Mouse (Mus musculus): Measurements from ENCODE around the gene Dlg5. TPM values are rescaled to one million over a fixed set of nuclear protein-coding genes. Genes with fewer than 3 reads are reported as not detected.
A peak's percentile ranks its signal among the peaks of the same experiment; 100 is the strongest.

The Dlg5 gene
- polyA plus RNA-seq (2015; fragmentation: Nextera tagmentation; extraction: Ambion mirVana): 18.4 and 21.0 TPM in 2 replicates

DNA sequence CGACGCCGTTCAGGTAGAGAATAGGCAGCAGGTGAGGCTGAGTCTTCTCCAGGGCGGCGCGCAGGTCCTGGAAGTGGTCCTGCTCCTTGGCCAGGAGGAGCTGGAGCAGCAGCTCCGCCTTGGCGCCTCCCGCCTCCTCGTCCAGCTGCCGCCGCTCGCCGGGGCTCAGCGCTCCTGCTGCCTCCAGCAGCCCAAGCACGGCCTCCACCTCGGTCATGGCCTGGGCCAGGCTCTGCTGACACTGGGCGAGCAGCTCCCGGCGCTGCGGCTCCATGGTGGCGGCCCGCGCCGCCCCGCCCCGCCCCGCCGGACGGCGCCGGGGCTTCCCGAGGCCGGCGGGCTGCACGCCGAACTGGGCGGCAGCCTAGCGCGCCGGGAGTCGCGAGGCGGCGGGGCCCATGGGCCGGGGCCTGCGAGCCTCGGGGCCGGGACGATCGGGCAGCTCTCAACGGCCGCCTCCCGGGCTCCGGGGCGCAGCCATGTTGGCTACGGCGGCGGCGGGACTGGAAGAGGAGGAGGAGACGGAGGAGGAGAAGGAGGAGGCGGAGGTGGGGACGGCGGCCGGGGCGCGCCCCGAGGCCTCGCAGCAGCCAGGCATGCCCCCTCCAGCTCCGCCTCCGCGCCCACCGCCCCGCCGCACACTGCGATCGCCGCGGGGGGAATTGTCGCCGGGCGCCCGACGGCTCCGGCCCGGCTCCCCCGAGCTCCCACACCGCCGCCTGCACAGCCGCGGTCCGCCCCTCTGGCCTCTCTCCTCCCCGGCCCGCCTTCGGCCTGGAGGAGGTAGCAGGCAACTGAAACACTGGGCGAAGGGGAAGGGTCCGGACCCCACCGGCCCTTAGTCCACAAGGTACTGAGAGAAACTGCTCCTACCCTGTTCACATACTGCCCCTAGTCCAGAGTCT, at the start of gene Dlg5:
TSS of gene Dlg5 (minus strand) at position 744 of the 905 bp plus-strand sequence.
- no peaks in the 10 kb centered on the region for H3K9me3 ChIP-seq (ENCODE audit: control insufficient read depth, low read length)
- H3K4me2 ChIP-seq (ENCODE audit: low read length): peak within 1 kb of the TSS; percentile 68
- ATAC-seq: peak; percentile 87
- H3K27me3 ChIP-seq (replicated peaks; ENCODE audit: control insufficient read depth, insufficient read depth, low read length): no peaks in the 10 kb centered on the region
- H3K27ac ChIP-seq (ENCODE audit: low read depth, low read length): peak within 1 kb of the TSS; percentile 97
- peaks cover 16% of the 10 kb centered on the region for H3K4me1 ChIP-seq (ENCODE audit: control insufficient read depth, insufficient read depth, low read depth, low read length)
- H3K36me3 ChIP-seq (ENCODE audit: control insufficient read depth, insufficient read depth, low read length): no peaks in the 10 kb centered on the region
- peak within 1 kb of the TSS; percentile 68 for H3K4me3 ChIP-seq (ENCODE audit: low read length)
- peak within 1 kb of the TSS; percentile 96 for H3K9ac ChIP-seq (ENCODE audit: low read depth, low read length)
- 0% methylated on average over 57 of the region's 98 CpGs for WGBS

DNA sequence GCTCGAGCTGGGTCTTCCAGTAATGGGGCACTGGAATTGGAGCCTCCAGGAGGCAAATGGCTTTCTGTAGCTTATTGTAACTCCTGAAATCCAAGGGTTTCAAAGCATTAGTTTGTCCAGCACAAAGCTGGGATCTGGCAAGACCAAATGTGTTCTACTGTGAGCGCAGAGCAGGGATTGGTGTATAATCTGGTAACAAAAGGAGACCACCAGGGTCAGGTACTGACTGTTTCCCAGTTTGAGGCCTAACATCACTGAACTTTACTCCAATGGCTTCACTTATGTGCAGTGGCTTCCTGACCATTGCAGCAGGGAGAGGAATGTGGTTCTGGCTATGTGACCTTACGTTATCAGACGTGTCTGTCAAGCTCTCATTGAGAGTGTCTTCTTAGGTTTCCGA, 47.9 kb upstream of the Dlg5 start:
- no peak overlapping the region for H3K4me3 ChIP-seq (ENCODE audit: low read length)
- no peaks in the 10 kb centered on the region for H3K36me3 ChIP-seq (ENCODE audit: control insufficient read depth, insufficient read depth, low read length)
- H3K4me1 ChIP-seq (ENCODE audit: control insufficient read depth, insufficient read depth, low read depth, low read length): no peaks in the 10 kb centered on the region
- no peak overlapping the region for H3K27ac ChIP-seq (ENCODE audit: low read depth, low read length)
- H3K4me2 ChIP-seq (ENCODE audit: low read length): no peak overlapping the region
- H3K9ac ChIP-seq (ENCODE audit: low read depth, low read length): no peak overlapping the region
- 86% methylated on average over 5 of the region's 5 CpGs for WGBS
- no peaks in the 10 kb centered on the region for H3K27me3 ChIP-seq (replicated peaks; ENCODE audit: control insufficient read depth, insufficient read depth, low read length)
- no peak for ATAC-seq
- no peaks in the 10 kb centered on the region for H3K9me3 ChIP-seq (ENCODE audit: control insufficient read depth, low read length)

GRCm38 (mm10) chr14:24292914-24293313, 47.2 kb upstream of the Dlg5 start, which contains the start of gene E330034G19Rik:
E330034G19Rik (plus strand) TSS chr14:24293214.
- Histone ChIP-seq H3K36me3 (ENCODE audit: control insufficient read depth, insufficient read depth, low read length) (no peaks in the 10 kb centered on the region), H3K4me1 (ENCODE audit: control insufficient read depth, insufficient read depth, low read depth, low read length) (no peaks in the 10 kb centered on the region), H3K4me3 (ENCODE audit: low read length) (no peak within 1 kb of the TSS), H3K27ac (ENCODE audit: low read depth, low read length) (no peak within 1 kb of the TSS), H3K4me2 (ENCODE audit: low read length) (no peak within 1 kb of the TSS), H3K9ac (ENCODE audit: low read depth, low read length) (no peak within 1 kb of the TSS), H3K9me3 (ENCODE audit: control insufficient read depth, low read length) (no peaks in the 10 kb centered on the region), H3K27me3 (replicated peaks; ENCODE audit: control insufficient read depth, insufficient read depth, low read length) (no peaks in the 10 kb centered on the region)
- WGBS: 57% methylated on average over 3 of the region's 3 CpGs
- no peak for ATAC-seq

- Histone ChIP-seq H3K27me3 (replicated peaks; ENCODE audit: control insufficient read depth, insufficient read depth, low read length) (no peaks in the 10 kb centered on the region), H3K9me3 (ENCODE audit: control insufficient read depth, low read length) (no peaks in the 10 kb centered on the region), H3K36me3 (ENCODE audit: control insufficient read depth, insufficient read depth, low read length) (no peaks in the 10 kb centered on the region), H3K4me2 (ENCODE audit: low read length) (no peak overlapping the region), H3K27ac (ENCODE audit: low read depth, low read length) (no peak overlapping the region), H3K4me1 (ENCODE audit: control insufficient read depth, insufficient read depth, low read depth, low read length) (no peaks in the 10 kb centered on the region), H3K4me3 (ENCODE audit: low read length) (no peak overlapping the region), H3K9ac (ENCODE audit: low read depth, low read length) (no peak overlapping the region)
- ATAC-seq: no peak
These were observed 45.0 kb upstream of the Dlg5 start for GRCm38 (mm10) chr14:24290726-24291125.

GRCm38 (mm10) chr14:24286136-24286535, 40.4 kb upstream of the Dlg5 start:
- Histone ChIP-seq H3K4me1 (ENCODE audit: control insufficient read depth, insufficient read depth, low read depth, low read length) (no peaks in the 10 kb centered on the region), H3K27ac (ENCODE audit: low read depth, low read length) (no peak overlapping the region), H3K4me3 (ENCODE audit: low read length) (no peak overlapping the region), H3K36me3 (ENCODE audit: control insufficient read depth, insufficient read depth, low read length) (no peaks in the 10 kb centered on the region), H3K9me3 (ENCODE audit: control insufficient read depth, low read length) (no peaks in the 10 kb centered on the region), H3K9ac (ENCODE audit: low read depth, low read length) (no peak overlapping the region), H3K4me2 (ENCODE audit: low read length) (no peak overlapping the region), H3K27me3 (replicated peaks; ENCODE audit: control insufficient read depth, insufficient read depth, low read length) (no peaks in the 10 kb centered on the region)
- ATAC-seq: no peak
- 56% methylated on average over 4 of the region's 4 CpGs for WGBS

DNA sequence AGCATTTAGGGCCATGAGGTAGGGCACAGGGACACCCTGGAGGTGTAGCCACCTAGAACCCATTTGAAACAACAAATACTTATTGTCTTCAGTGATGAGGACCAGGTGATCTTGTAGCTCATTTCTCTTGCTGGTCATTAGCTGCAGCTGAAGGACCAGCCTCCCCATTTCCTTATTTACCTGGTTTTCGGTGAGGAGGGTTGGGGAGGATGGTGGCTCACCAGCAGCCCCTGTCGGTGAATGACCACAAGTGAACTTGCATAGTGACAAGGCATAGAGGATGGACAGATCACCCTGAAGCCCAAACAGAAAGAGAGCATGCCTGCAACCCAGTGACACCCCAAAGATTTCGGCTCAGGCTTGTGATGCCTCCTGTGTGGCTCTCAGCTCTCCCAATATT, 36.6 kb upstream of the Dlg5 start:
- H3K4me1 ChIP-seq (ENCODE audit: control insufficient read depth, insufficient read depth, low read depth, low read length): no peaks in the 10 kb centered on the region
- H3K27ac ChIP-seq (ENCODE audit: low read depth, low read length): no peak overlapping the region
- H3K36me3 ChIP-seq (ENCODE audit: control insufficient read depth, insufficient read depth, low read length): no peaks in the 10 kb centered on the region
- H3K9me3 ChIP-seq (ENCODE audit: control insufficient read depth, low read length): no peaks in the 10 kb centered on the region
- no peak overlapping the region for H3K4me3 ChIP-seq (ENCODE audit: low read length)
- H3K27me3 ChIP-seq (replicated peaks; ENCODE audit: control insufficient read depth, insufficient read depth, low read length): no peaks in the 10 kb centered on the region
- no peak for ATAC-seq
- H3K9ac ChIP-seq (ENCODE audit: low read depth, low read length): no peak overlapping the region
- 80% methylated on average over 3 of the region's 3 CpGs for WGBS
- H3K4me2 ChIP-seq (ENCODE audit: low read length): no peak overlapping the region

DNA sequence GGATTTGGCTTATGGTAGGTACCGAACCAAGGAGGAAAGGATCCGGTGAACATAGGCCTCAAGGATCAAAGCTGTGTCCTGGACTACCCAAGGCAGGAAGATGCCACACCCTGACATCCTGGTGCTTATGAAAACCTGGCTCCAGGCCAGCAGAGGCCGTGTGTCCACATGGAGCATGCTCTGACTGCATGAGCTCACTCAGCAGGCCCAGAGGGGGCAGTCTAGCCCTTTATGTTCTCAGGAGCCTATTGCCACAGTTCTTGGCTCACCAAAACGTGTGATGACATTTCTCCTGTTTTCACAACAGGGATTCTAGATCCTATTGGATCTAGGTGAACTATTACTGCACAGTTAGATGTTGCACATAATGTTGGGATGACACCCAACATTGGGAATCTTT, 35.6 kb upstream of the Dlg5 start:
- Histone ChIP-seq H3K4me1 (ENCODE audit: control insufficient read depth, insufficient read depth, low read depth, low read length) (no peaks in the 10 kb centered on the region), H3K4me3 (ENCODE audit: low read length) (no peak overlapping the region), H3K9me3 (ENCODE audit: control insufficient read depth, low read length) (no peaks in the 10 kb centered on the region), H3K36me3 (ENCODE audit: control insufficient read depth, insufficient read depth, low read length) (no peaks in the 10 kb centered on the region), H3K9ac (ENCODE audit: low read depth, low read length) (no peak overlapping the region), H3K4me2 (ENCODE audit: low read length) (no peak overlapping the region), H3K27me3 (replicated peaks; ENCODE audit: control insufficient read depth, insufficient read depth, low read length) (no peaks in the 10 kb centered on the region), H3K27ac (ENCODE audit: low read depth, low read length) (no peak overlapping the region)
- WGBS: 61% methylated on average over 4 of the region's 4 CpGs
- ATAC-seq: no peak

DNA sequence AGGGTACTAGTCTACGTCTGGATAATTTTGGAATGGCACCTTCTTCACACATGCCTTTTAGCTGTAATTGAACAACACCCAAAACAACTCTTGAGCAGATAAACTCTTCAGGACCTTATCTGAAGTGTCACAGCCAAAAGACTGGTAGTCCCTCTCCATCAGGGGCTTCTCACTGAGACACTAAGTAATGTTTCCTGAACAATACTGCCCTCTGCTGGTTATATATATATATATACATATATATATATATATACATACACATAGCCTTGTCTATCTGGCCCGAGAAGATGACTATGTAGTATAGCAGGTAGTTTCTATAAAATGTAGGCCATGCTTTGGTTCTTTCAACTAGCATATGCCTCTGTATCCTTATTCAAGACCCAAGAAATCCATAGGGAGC, 29.8 kb upstream of the Dlg5 start:
- ATAC-seq: 0 out of 2 replicates have a peak, but pooled peaks have one; percentile 50
- no peak overlapping the region for H3K9ac ChIP-seq (ENCODE audit: low read depth, low read length)
- H3K4me3 ChIP-seq (ENCODE audit: low read length): no peak overlapping the region
- H3K27ac ChIP-seq (ENCODE audit: low read depth, low read length): no peak overlapping the region
- H3K4me1 ChIP-seq (ENCODE audit: control insufficient read depth, insufficient read depth, low read depth, low read length): no peaks in the 10 kb centered on the region
- no peaks in the 10 kb centered on the region for H3K27me3 ChIP-seq (replicated peaks; ENCODE audit: control insufficient read depth, insufficient read depth, low read length)
- H3K9me3 ChIP-seq (ENCODE audit: control insufficient read depth, low read length): no peaks in the 10 kb centered on the region
- no peaks in the 10 kb centered on the region for H3K36me3 ChIP-seq (ENCODE audit: control insufficient read depth, insufficient read depth, low read length)
- no peak overlapping the region for H3K4me2 ChIP-seq (ENCODE audit: low read length)
- 45% methylated on average over 2 of the region's 2 CpGs for WGBS

GRCm38 (mm10) chr14:24273575-24273974, 27.9 kb upstream of the Dlg5 start:
- WGBS: 41% methylated on average over 2 of the region's 2 CpGs

More at GRCm38 (mm10) chr14:24273575-24273974, 27.9 kb upstream of the Dlg5 start:
- peak; percentile 50; the same call in 1 of the 2 replicates for ATAC-seq
- Histone ChIP-seq H3K36me3 (ENCODE audit: control insufficient read depth, insufficient read depth, low read length) (no peaks in the 10 kb centered on the region), H3K27me3 (replicated peaks; ENCODE audit: control insufficient read depth, insufficient read depth, low read length) (no peaks in the 10 kb centered on the region), H3K4me2 (ENCODE audit: low read length) (no peak overlapping the region), H3K27ac (ENCODE audit: low read depth, low read length) (no peak overlapping the region), H3K4me3 (ENCODE audit: low read length) (no peak overlapping the region), H3K9ac (ENCODE audit: low read depth, low read length) (no peak overlapping the region), H3K9me3 (ENCODE audit: control insufficient read depth, low read length) (no peaks in the 10 kb centered on the region), H3K4me1 (ENCODE audit: control insufficient read depth, insufficient read depth, low read depth, low read length) (no peaks in the 10 kb centered on the region)
